ENCODE assay signal across 8 mouse cellular contexts in the genomic region with DNA sequence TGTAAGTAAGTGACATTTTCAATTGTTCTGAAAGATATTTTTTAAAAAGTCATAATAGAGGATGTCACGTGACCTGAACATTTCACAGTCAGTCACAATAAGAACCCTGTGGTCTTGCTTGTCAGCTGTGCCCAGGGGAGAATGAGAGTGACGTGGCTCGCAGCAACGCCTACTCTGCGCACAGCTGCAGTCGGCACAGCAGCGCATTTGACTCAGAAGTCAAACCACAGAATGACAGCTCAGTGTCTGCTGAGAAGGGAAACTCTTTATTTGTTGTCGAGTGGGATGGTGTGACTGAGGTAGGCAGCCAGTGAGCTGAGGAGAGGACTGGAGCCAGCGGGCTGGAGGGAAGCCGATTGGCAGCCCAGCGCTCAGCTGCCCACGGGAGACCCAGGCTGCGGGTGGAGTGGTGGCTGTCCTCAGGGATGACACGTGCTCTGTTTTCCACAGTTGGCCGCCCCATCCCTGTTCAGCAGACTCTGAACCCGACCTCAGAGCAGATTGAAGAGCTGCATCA. TPM values are rescaled to one million over a fixed set of nuclear protein-coding genes. Genes with fewer than 3 reads are reported as not detected.
DNase-seq lines count a peak whose midpoint lies in the region; ATAC-seq and TF ChIP-seq lines count a peak whose summit lies in the region.

No protein-coding gene starts in this region.

- peak; percentile 91 for ATAC-seq in CD4-positive, CD25-positive, alpha-beta regulatory T cell, adult 4 months
- peak; percentile 65; the same call in 1 of the 2 replicates for ATAC-seq in forebrain, embryonic 12.5 days (ENCODE audit: low FRiP score)
- peak; percentile 89 for ATAC-seq in heart, embryonic 16.5 days (replicated peaks; ENCODE audit: extremely low read depth, insufficient read depth, low FRiP score)
- ATAC-seq in liver, embryonic 13.5 days (ENCODE audit: low read depth): peak; percentile 67
- ATAC-seq in stomach, postnatal 0 days (ENCODE audit: low FRiP score, low TSS enrichment): peak; percentile 64

- no peak for TF ChIP-seq CTCF in stomach, postnatal 0 days (IDR thresholded peaks at IDR 0.05; ENCODE audit: low read depth)

- no peaks in the 10 kb centered on the region for H3K36me3 ChIP-seq in forebrain, embryonic 12.5 days (replicated peaks)
- no peaks in the 10 kb centered on the region for H3K36me3 ChIP-seq in heart, embryonic 16.5 days (ENCODE audit: control insufficient read depth, insufficient read depth)
- no peaks in the 10 kb centered on the region for H3K36me3 ChIP-seq in liver, embryonic 13.5 days
- H3K36me3 ChIP-seq in stomach, postnatal 0 days (ENCODE audit: control insufficient read depth, insufficient read depth, low read length): no peaks in the 10 kb centered on the region

- 38% methylated on average over 16 of the region's 16 CpGs for WGBS in forebrain, embryonic 12.5 days
- WGBS in heart, embryonic 16.5 days: 23% methylated on average over 16 of the region's 16 CpGs
- 14% methylated on average over 16 of the region's 16 CpGs for WGBS in liver, embryonic 13.5 days (ENCODE audit: insufficient replicate concordance)
- WGBS in stomach, postnatal 0 days: 29% methylated on average over 16 of the region's 16 CpGs

- H3K9me3 ChIP-seq in forebrain, embryonic 12.5 days: no peaks in the 10 kb centered on the region
- no peaks in the 10 kb centered on the region for H3K9me3 ChIP-seq in heart, embryonic 16.5 days (replicated peaks; ENCODE audit: control insufficient read depth, low read length)
- no peaks in the 10 kb centered on the region for H3K9me3 ChIP-seq in liver, embryonic 13.5 days (replicated peaks)
- no peaks in the 10 kb centered on the region for H3K9me3 ChIP-seq in stomach, postnatal 0 days (ENCODE audit: control insufficient read depth, low read length)

- peaks cover 4% of the 10 kb centered on the region; the same call in 1 of the 2 replicates for H3K27me3 ChIP-seq in forebrain, embryonic 12.5 days
- H3K27me3 ChIP-seq in heart, embryonic 16.5 days (ENCODE audit: control insufficient read depth, insufficient read depth, low read length): no peaks in the 10 kb centered on the region
- no peaks in the 10 kb centered on the region for H3K27me3 ChIP-seq in liver, embryonic 13.5 days
- H3K27me3 ChIP-seq in stomach, postnatal 0 days (ENCODE audit: control insufficient read depth, insufficient read depth, low read length): no peaks in the 10 kb centered on the region

- no peaks in the 10 kb centered on the region for H3K4me1 ChIP-seq in brown adipose tissue, adult 24 weeks (ENCODE audit: control insufficient read depth, insufficient read depth, insufficient read length, low read length)
- peaks cover 5% of the 10 kb centered on the region; the same call in 1 of the 2 replicates for H3K4me1 ChIP-seq in forebrain, embryonic 12.5 days
- H3K4me1 ChIP-seq in heart, embryonic 16.5 days (ENCODE audit: control insufficient read depth, insufficient read depth, low read length): peaks cover 8% of the 10 kb centered on the region
- peaks cover 28% of the 10 kb centered on the region for H3K4me1 ChIP-seq in liver, embryonic 13.5 days (replicated peaks)
- H3K4me1 ChIP-seq in stomach, postnatal 0 days (replicated peaks; ENCODE audit: control insufficient read depth, insufficient read depth): no peaks in the 10 kb centered on the region

- H3K9ac ChIP-seq in forebrain, embryonic 12.5 days: peak overlapping the region; percentile 44; the same call in 1 of the 2 replicates
- H3K9ac ChIP-seq in heart, embryonic 16.5 days (ENCODE audit: low read length): peak overlapping the region; percentile 73
- H3K9ac ChIP-seq in liver, embryonic 13.5 days: peak overlapping the region; percentile 34; the same call in 1 of the 2 replicates
- peak overlapping the region; percentile 35; the same call in 1 of the 2 replicates for H3K9ac ChIP-seq in stomach, postnatal 0 days (ENCODE audit: low read length)

- peak overlapping the region; percentile 50 for H3K4me2 ChIP-seq in forebrain, embryonic 12.5 days
- peak overlapping the region; percentile 87 for H3K4me2 ChIP-seq in heart, embryonic 16.5 days (ENCODE audit: low read depth, low read length)
- peak overlapping the region; percentile 62 for H3K4me2 ChIP-seq in liver, embryonic 13.5 days
- peak overlapping the region; percentile 56 for H3K4me2 ChIP-seq in stomach, postnatal 0 days (replicated peaks; ENCODE audit: low read depth)

- DNase-seq in kidney, postnatal 25 days: peak; percentile 21 to 64
- peak; percentile 8 for DNase-seq in liver, embryonic 13.5 days
- DNase-seq in naive thymus-derived CD4-positive, alpha-beta T cell, adult 2 months (ENCODE audit: low read depth): peak; percentile 95
- DNase-seq in stomach, postnatal 0 days (ENCODE audit: low spot score): peak; percentile 20

- 0 out of 2 replicates have a peak overlapping the region, but pooled peaks have one; percentile 0 for H3K27ac ChIP-seq in brown adipose tissue, adult 24 weeks (replicated peaks; ENCODE audit: low read depth, low read length)
- no peak overlapping the region for H3K27ac ChIP-seq in forebrain, embryonic 12.5 days
- H3K27ac ChIP-seq in heart, embryonic 16.5 days (ENCODE audit: low read length): peak overlapping the region; percentile 66
- no peak overlapping the region for H3K27ac ChIP-seq in liver, embryonic 13.5 days
- H3K27ac ChIP-seq in stomach, postnatal 0 days (replicated peaks): no peak overlapping the region

- H3K4me3 ChIP-seq in brown adipose tissue, adult 24 weeks (ENCODE audit: insufficient read depth, low read depth, low read length): peak overlapping the region; percentile 24
- H3K4me3 ChIP-seq in forebrain, embryonic 12.5 days (replicated peaks): peak overlapping the region; percentile 21
- peak overlapping the region; percentile 57 for H3K4me3 ChIP-seq in heart, embryonic 16.5 days (ENCODE audit: low read length)
- peak overlapping the region; percentile 36 for H3K4me3 ChIP-seq in liver, embryonic 13.5 days (replicated peaks)
- peak overlapping the region; percentile 32 for H3K4me3 ChIP-seq in stomach, postnatal 0 days (ENCODE audit: low read depth, low read length)

- no peak for TF ChIP-seq EP300 in stomach, postnatal 0 days (optimal IDR thresholded peaks at IDR 0.05)

RNA-seq across cellular contexts. Expression of gene BC035947, which starts 25.6 kb away (rescaled TPM):
- under 1 TPM in 1 of 2 experiments, not detected in 1; 0.11 TPM for polyA plus RNA-seq in CD4-positive, CD25-positive, alpha-beta regulatory T cell, adult 4 months (2017; shearing (Covaris generic))
- polyA plus RNA-seq in brown adipose tissue, adult 24 weeks (2012; ENCODE audit: insufficient read depth, insufficient read length, missing spikeins): 2.2 and 3.0 TPM in 2 replicates
- polyA plus RNA-seq in forebrain, embryonic 12.5 days (2016; fragmentation: Nextera tagmentation; extraction: Ambion mirVana): 0.38 and 0.42 TPM in 2 replicates
- not detected in 2 replicates for polyA plus RNA-seq in heart, embryonic 16.5 days (2015; fragmentation: Nextera tagmentation; extraction: Ambion mirVana)
- polyA plus RNA-seq in liver, embryonic 13.5 days (2015; fragmentation: Nextera tagmentation; extraction: Ambion mirVana): not detected in 2 replicates
- 0.04 and 0.06 TPM in 2 replicates for polyA plus RNA-seq in stomach, postnatal 0 days (2015; fragmentation: Nextera tagmentation; extraction: Ambion mirVana)

RNA-seq across cellular contexts. Expression of gene Mogat1, which starts 26.8 kb away (rescaled TPM):
- not detected for polyA plus RNA-seq in CD4-positive, CD25-positive, alpha-beta regulatory T cell, adult 4 months (2017; shearing (Covaris generic))
- polyA plus RNA-seq in brown adipose tissue, adult 24 weeks (2012; ENCODE audit: insufficient read depth, insufficient read length, missing spikeins): 19.9 and 31.2 TPM in 2 replicates
- not detected in 2 replicates for polyA plus RNA-seq in forebrain, embryonic 12.5 days (2016; fragmentation: Nextera tagmentation; extraction: Ambion mirVana)
- polyA plus RNA-seq in heart, embryonic 16.5 days (2015; fragmentation: Nextera tagmentation; extraction: Ambion mirVana): 0.34 TPM in 1 of 2 replicates, not detected in the other
- polyA plus RNA-seq in liver, embryonic 13.5 days (2015; fragmentation: Nextera tagmentation; extraction: Ambion mirVana): not detected in 2 replicates
- polyA plus RNA-seq in stomach, postnatal 0 days (2015; fragmentation: Nextera tagmentation; extraction: Ambion mirVana): 2.7 and 2.8 TPM in 2 replicates

RNA-seq across cellular contexts. Expression of gene Farsb, which starts 48.9 kb away (rescaled TPM):
- 10 to 100 TPM; 64.1 to 76.8 TPM for polyA plus RNA-seq in CD4-positive, CD25-positive, alpha-beta regulatory T cell, adult 4 months (2017; shearing (Covaris generic))
- 67.6 and 70.1 TPM in 2 replicates for polyA plus RNA-seq in brown adipose tissue, adult 24 weeks (2012; ENCODE audit: insufficient read depth, insufficient read length, missing spikeins)
- polyA plus RNA-seq in forebrain, embryonic 12.5 days (2016; fragmentation: Nextera tagmentation; extraction: Ambion mirVana): 136 and 139 TPM in 2 replicates
- 99.0 and 105 TPM in 2 replicates for polyA plus RNA-seq in heart, embryonic 16.5 days (2015; fragmentation: Nextera tagmentation; extraction: Ambion mirVana)
- 139 and 163 TPM in 2 replicates for polyA plus RNA-seq in liver, embryonic 13.5 days (2015; fragmentation: Nextera tagmentation; extraction: Ambion mirVana)
- polyA plus RNA-seq in stomach, postnatal 0 days (2015; fragmentation: Nextera tagmentation; extraction: Ambion mirVana): 77.8 and 81.5 TPM in 2 replicates

Comparison
In these comparisons a context has a peak if more than half of its experiments do, and no peak if none do; other contexts are left out.
1. H3K27ac ChIP-seq: peak in brown adipose tissue, adult 24 weeks (single experiment) and heart, embryonic 16.5 days (single experiment); none in forebrain, embryonic 12.5 days (single experiment), liver, embryonic 13.5 days (single experiment) and stomach, postnatal 0 days (single experiment).
2. DNase-seq: peak in every context shown above with its lines; median percentile 95 in naive thymus-derived CD4-positive, alpha-beta T cell, adult 2 months; 42 in kidney, postnatal 25 days; 20 in stomach, postnatal 0 days; 8 in liver, embryonic 13.5 days.
3. Peak in every context shown above with its lines, with median percentiles within 50 percentile points of each other: ATAC-seq, H3K4me3 ChIP-seq, H3K4me2 ChIP-seq and H3K9ac ChIP-seq.